Mouse (Mus musculus) C2C12 (cell line): Measurements from ENCODE around the gene Filip1l. TPM values are rescaled to one million over a fixed set of nuclear protein-coding genes. Genes with fewer than 3 reads are reported as not detected.

Experiments
- H3K27me3 ChIP-seq: one replicate; pipeline ENCODE4 v1.6.1; 2011; ENCODE audit not compliant: control insufficient read depth, insufficient read depth, insufficient read length
- H3K36me3 ChIP-seq: one replicate; pipeline ENCODE4 v1.6.1; 2011; ENCODE audit not compliant: control insufficient read depth, insufficient read depth
- H3K4me3 ChIP-seq: one replicate; pipeline ENCODE4 v1.5.1; 2011; ENCODE audit warnings: mild to moderate bottlenecking, control low read depth; ENCODE audit not compliant: poor library complexity, insufficient read depth, severe bottlenecking
- H3K79me2 ChIP-seq: one replicate; pipeline ENCODE4 v1.6.1; 2011; ENCODE audit not compliant: control insufficient read depth, insufficient read depth
- H3K79me3 ChIP-seq: one replicate; pipeline ENCODE4 v1.6.1; 2011; ENCODE audit warnings: low read depth, control low read depth
- H3ac ChIP-seq: one replicate; pipeline ENCODE3; 2011; ENCODE audit warnings: low read depth; ENCODE audit not compliant: control insufficient read depth, insufficient read length
- CEBPB ChIP-seq: IDR thresholded peaks from one replicate; pipeline ENCODE4 v1.6.1; 2011; ENCODE audit warnings: low read depth, mild to moderate bottlenecking, control low read depth, moderate library complexity
- CTCF ChIP-seq: IDR thresholded peaks from one replicate; pipeline ENCODE4 v1.5.1; 2011; ENCODE audit not compliant: control insufficient read depth, insufficient read depth, insufficient read length
- FOSL1 ChIP-seq: IDR thresholded peaks from one replicate; pipeline ENCODE4 v1.8.0; 2011; ENCODE audit warnings: mild to moderate bottlenecking, low read length; ENCODE audit not compliant: poor library complexity, insufficient read depth, severe bottlenecking
- MAX ChIP-seq: IDR thresholded peaks from one replicate; pipeline ENCODE4 v1.6.1; 2011; ENCODE audit warnings: mild to moderate bottlenecking, control low read depth
- MYOD1 ChIP-seq: IDR thresholded peaks from one replicate; pipeline ENCODE4 v1.6.1; 2011; ENCODE audit warnings: low read depth; ENCODE audit not compliant: control insufficient read depth, insufficient read length
- MYOG ChIP-seq: IDR thresholded peaks from one replicate; pipeline ENCODE4 v1.6.1; 2011; ENCODE audit not compliant: control insufficient read depth, insufficient read length; ENCODE audit errors: extremely low read depth
- USF1 ChIP-seq: IDR thresholded peaks from one replicate; pipeline ENCODE4 v1.6.1; 2011; ENCODE audit warnings: low read depth, mild to moderate bottlenecking, control low read depth, moderate library complexity
- polyA plus RNA-seq: library from polyadenylated mRNA; unstranded; fragments of >200 nt; fragmentation: generic; extraction: Trizol; gene quantifications from one replicate; pipeline ENCODE4 v1.2.1, GENCODE M21; 2012; ENCODE audit warnings: missing spikeins

The Filip1l gene
- polyA plus RNA-seq, 1 experiment: 18.8 TPM

GRCm38 (mm10) chr16:57433173-57433572 lies 80.3 kb downstream of the Filip1l start:
- no peaks in the 10 kb centered on the region for H3K79me2 ChIP-seq
- H3ac ChIP-seq: no peak overlapping the region
- no peaks in the 10 kb centered on the region for H3K79me3 ChIP-seq
- H3K4me3 ChIP-seq: no peak overlapping the region
- no peaks in the 10 kb centered on the region for H3K36me3 ChIP-seq
- TF ChIP-seq USF1: no peak
- TF ChIP-seq CEBPB: no peak
- TF ChIP-seq FOSL1: no peak
- TF ChIP-seq MYOD1: no peak
- TF ChIP-seq CTCF: no peak
- TF ChIP-seq MAX: no peak
- no peaks in the 10 kb centered on the region for H3K27me3 ChIP-seq

- Histone ChIP-seq H3ac (no peak overlapping the region), H3K36me3 (no peaks in the 10 kb centered on the region), H3K27me3 (no peaks in the 10 kb centered on the region), H3K79me2 (no peaks in the 10 kb centered on the region), H3K4me3 (no peak overlapping the region), H3K79me3 (no peaks in the 10 kb centered on the region)
- TF ChIP-seq CEBPB (no peak), FOSL1 (no peak), MAX (no peak), MYOD1 (no peak), CTCF (no peak), MYOG (no peak), USF1 (no peak)
These were observed 80.8 kb downstream of the Filip1l start for GRCm38 (mm10) chr16:57433671-57434070.

- H3K79me2 ChIP-seq: no peaks in the 10 kb centered on the region
- TF ChIP-seq MYOD1: no peak
- TF ChIP-seq CTCF: no peak
- H3K4me3 ChIP-seq: no peak overlapping the region
- H3K27me3 ChIP-seq: no peaks in the 10 kb centered on the region
- H3K36me3 ChIP-seq: no peaks in the 10 kb centered on the region
- no peaks in the 10 kb centered on the region for H3K79me3 ChIP-seq
- H3ac ChIP-seq: no peak overlapping the region
These were observed 81.7 kb downstream of the Filip1l start for GRCm38 (mm10) chr16:57434640-57435039.

GRCm38 (mm10) chr16:57437523-57438287 lies 84.8 kb downstream of the Filip1l start:
- no peak for TF ChIP-seq CTCF
- no peak for TF ChIP-seq MYOD1
- no peak for TF ChIP-seq MAX
- no peaks in the 10 kb centered on the region for H3K27me3 ChIP-seq
- no peak overlapping the region for H3K4me3 ChIP-seq
- no peaks in the 10 kb centered on the region for H3K36me3 ChIP-seq
- no peak overlapping the region for H3ac ChIP-seq
- H3K79me3 ChIP-seq: no peaks in the 10 kb centered on the region
- no peaks in the 10 kb centered on the region for H3K79me2 ChIP-seq

- TF ChIP-seq CEBPB (no peak), FOSL1 (no peak), MAX (no peak)
- H3K27me3 ChIP-seq: no peaks in the 10 kb centered on the region
- no peak overlapping the region for H3ac ChIP-seq
- H3K79me2 ChIP-seq: no peaks in the 10 kb centered on the region
- H3K36me3 ChIP-seq: no peaks in the 10 kb centered on the region
- H3K4me3 ChIP-seq: no peak overlapping the region
- H3K79me3 ChIP-seq: no peaks in the 10 kb centered on the region
These were observed 85.4 kb downstream of the Filip1l start for GRCm38 (mm10) chr16:57438288-57438685.

- H3K27me3 ChIP-seq: no peaks in the 10 kb centered on the region
- H3K4me3 ChIP-seq: no peak overlapping the region
- no peak for TF ChIP-seq CEBPB
- no peak for TF ChIP-seq CTCF
- no peak for TF ChIP-seq FOSL1
- TF ChIP-seq MYOD1: no peak
- TF ChIP-seq USF1: no peak
- no peak for TF ChIP-seq MYOG
- no peak for TF ChIP-seq MAX
- H3K79me2 ChIP-seq: no peaks in the 10 kb centered on the region
- no peak overlapping the region for H3ac ChIP-seq
- H3K36me3 ChIP-seq: no peaks in the 10 kb centered on the region
- H3K79me3 ChIP-seq: no peaks in the 10 kb centered on the region
These were observed 86.3 kb downstream of the Filip1l start for GRCm38 (mm10) chr16:57439206-57439605.
